Mouse (Mus musculus) heart, embryonic 16.5 days (tissue): ENCODE measurements around the gene Mtss1l. TPM values are rescaled to one million over a fixed set of nuclear protein-coding genes. Genes with fewer than 3 reads are reported as not detected.
A peak's percentile ranks its signal among the peaks of the same experiment; 100 is the strongest.

Experiments used
- ATAC-seq: fragments of 200-750 bp; cut with Nextera tagmentation; replicated peaks from 2 replicates; pipeline ENCODE4 v1.8.0; 2017; ENCODE audit warnings: moderate number of reproducible peaks; ENCODE audit not compliant: insufficient read depth, low FRiP score; ENCODE audit errors: extremely low read depth
- H3K27ac ChIP-seq: fragments of 300-500 bp; sonication (generic); 2 replicates; pipeline ENCODE4 v1.5.1; 2014; ENCODE audit warnings: mild to moderate bottlenecking, low read length, control low read depth, moderate library complexity
- H3K27me3 ChIP-seq: fragments of 300-500 bp; sonication (generic); 2 replicates; pipeline ENCODE4 v1.6.1; 2014; ENCODE audit warnings: low read length, mixed read lengths; ENCODE audit not compliant: control insufficient read depth, insufficient read depth
- H3K36me3 ChIP-seq: fragments of 300-500 bp; sonication (generic); 2 replicates; pipeline ENCODE4 v1.6.1; 2014; ENCODE audit not compliant: control insufficient read depth, insufficient read depth
- H3K4me1 ChIP-seq: fragments of 300-500 bp; sonication (generic); 2 replicates; pipeline ENCODE4 v1.6.1; 2014; ENCODE audit warnings: low read length, mixed read lengths; ENCODE audit not compliant: control insufficient read depth, insufficient read depth
- H3K4me2 ChIP-seq: fragments of 300-500 bp; sonication (generic); 2 replicates; pipeline ENCODE4 v1.6.1; 2014; ENCODE audit warnings: low read depth, mild to moderate bottlenecking, control low read depth, low read length
- H3K4me3 ChIP-seq: fragments of 300-500 bp; sonication (generic); 2 replicates; pipeline ENCODE4 v1.5.1; 2014; ENCODE audit warnings: mild to moderate bottlenecking, control low read depth, low read length
- H3K9ac ChIP-seq: fragments of 300-500 bp; sonication (generic); 2 replicates; pipeline ENCODE4 v1.6.1; 2014; ENCODE audit warnings: low read length, control low read depth
- H3K9me3 ChIP-seq: fragments of 300-500 bp; sonication (generic); replicated peaks from 2 replicates; pipeline ENCODE4 v1.6.1; 2016; ENCODE audit warnings: low read length; ENCODE audit not compliant: control insufficient read depth
- WGBS: fragments of 180-500 bp; shearing (Covaris S2); extraction: QIAGEN DNeasy Blood & Tissue Kit; methylation state at CpG from one replicate; pipeline ENCODE4 v1.1.7; 2014; 5-methylcytosine and 5-hydroxymethylcytosine counted together
- polyA plus RNA-seq: library from polyadenylated mRNA; unstranded; fragments of >200 nt; fragmentation: Nextera tagmentation; extraction: Ambion mirVana; gene quantifications from 2 replicates; pipeline ENCODE4 v1.2.1, GENCODE M21; 2015

The Mtss1l gene
- polyA plus RNA-seq, 1 experiment from 2014 or later, result 4.5 TPM

GRCm38 (mm10) chr8:110694226-110694625 is 27.1 kb upstream of the Mtss1l start:
- no peaks in the 10 kb centered on the region for H3K9me3 ChIP-seq
- H3K4me3 ChIP-seq, result no peak overlapping the region
- ATAC-seq, result no peak
- peaks cover 13% of the 10 kb centered on the region for H3K4me1 ChIP-seq
- 66% methylated on average over 5 of the region's 5 CpGs for WGBS
- H3K4me2 ChIP-seq, result no peak overlapping the region
- H3K27me3 ChIP-seq, result no peaks in the 10 kb centered on the region
- no peak overlapping the region for H3K9ac ChIP-seq
- no peaks in the 10 kb centered on the region for H3K36me3 ChIP-seq
- no peak overlapping the region for H3K27ac ChIP-seq

GRCm38 (mm10) chr8:110694826-110695225 is 26.4 kb upstream of the Mtss1l start:
- no peaks in the 10 kb centered on the region for H3K27me3 ChIP-seq
- ATAC-seq, result no peak
- H3K27ac ChIP-seq, result no peak overlapping the region
- H3K9ac ChIP-seq, result no peak overlapping the region
- no peaks in the 10 kb centered on the region for H3K9me3 ChIP-seq
- no peak overlapping the region for H3K4me3 ChIP-seq
- peaks cover 11% of the 10 kb centered on the region for H3K4me1 ChIP-seq
- H3K4me2 ChIP-seq, result no peak overlapping the region
- WGBS, result 69% methylated on average over 4 of the region's 4 CpGs
- no peaks in the 10 kb centered on the region for H3K36me3 ChIP-seq

DNA sequence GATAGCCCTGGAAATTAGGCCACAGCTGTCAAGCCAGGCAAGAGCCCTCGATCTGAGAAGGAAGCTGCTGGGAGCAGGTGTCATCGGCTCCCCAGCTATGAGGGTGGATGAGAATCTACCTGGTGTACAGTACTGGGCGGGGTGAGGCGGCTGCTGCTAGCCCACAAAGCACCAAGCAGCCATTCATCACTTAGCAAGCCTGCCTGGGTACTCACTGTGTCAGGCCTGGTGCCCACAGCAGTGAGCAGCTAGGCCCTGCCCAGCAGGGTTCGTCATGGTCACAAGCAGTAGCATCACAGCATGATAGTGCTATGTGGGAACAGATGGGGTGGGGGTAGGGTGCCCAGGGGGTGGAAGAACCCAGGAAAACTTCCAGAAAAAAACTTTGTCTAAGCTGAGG is 25.8 kb upstream of the Mtss1l start:
- WGBS, result 88% methylated on average over 5 of the region's 5 CpGs
- no peak overlapping the region for H3K4me2 ChIP-seq
- H3K36me3 ChIP-seq, result no peaks in the 10 kb centered on the region
- H3K9ac ChIP-seq, result no peak overlapping the region
- no peaks in the 10 kb centered on the region for H3K9me3 ChIP-seq
- ATAC-seq, result 0 out of 2 replicates have a peak, but pooled peaks have one; percentile 24
- H3K4me1 ChIP-seq, result peaks cover 11% of the 10 kb centered on the region
- H3K27me3 ChIP-seq, result no peaks in the 10 kb centered on the region
- H3K4me3 ChIP-seq, result no peak overlapping the region
- no peak overlapping the region for H3K27ac ChIP-seq

GRCm38 (mm10) chr8:110696051-110696450 is 25.2 kb upstream of the Mtss1l start:
- Histone ChIP-seq H3K9ac (no peak overlapping the region), H3K27me3 (no peaks in the 10 kb centered on the region), H3K4me1 (peaks cover 11% of the 10 kb centered on the region), H3K27ac (peak overlapping the region; percentile 28; the same call in 1 of the 2 replicates), H3K36me3 (no peaks in the 10 kb centered on the region), H3K4me2 (no peak overlapping the region), H3K9me3 (no peaks in the 10 kb centered on the region), H3K4me3 (no peak overlapping the region)
- ATAC-seq, result no peak
- WGBS, result 78% methylated on average over 4 of the region's 4 CpGs

DNA sequence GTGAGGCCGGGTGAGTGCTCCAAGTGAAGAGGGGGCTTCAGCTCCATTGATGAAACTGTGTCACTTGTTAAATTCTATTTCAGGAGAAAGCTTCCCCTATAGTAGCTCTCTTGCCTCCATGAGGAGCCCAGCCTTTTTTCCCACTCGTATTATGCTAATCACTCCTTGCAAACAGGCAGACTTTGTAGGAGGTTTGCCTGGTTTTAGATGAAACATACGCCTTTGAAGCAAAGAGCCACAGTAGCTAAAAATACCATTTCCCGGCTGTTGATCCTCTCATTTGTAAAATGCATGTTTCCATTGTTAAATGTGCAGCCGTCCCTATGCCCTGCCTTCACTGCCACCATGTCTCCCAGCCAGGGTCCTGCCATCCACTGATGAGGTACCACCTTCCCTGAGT is 23.7 kb upstream of the Mtss1l start:
- WGBS, result 88% methylated on average over 5 of the region's 5 CpGs
- H3K4me1 ChIP-seq, result peaks cover 11% of the 10 kb centered on the region

DNA sequence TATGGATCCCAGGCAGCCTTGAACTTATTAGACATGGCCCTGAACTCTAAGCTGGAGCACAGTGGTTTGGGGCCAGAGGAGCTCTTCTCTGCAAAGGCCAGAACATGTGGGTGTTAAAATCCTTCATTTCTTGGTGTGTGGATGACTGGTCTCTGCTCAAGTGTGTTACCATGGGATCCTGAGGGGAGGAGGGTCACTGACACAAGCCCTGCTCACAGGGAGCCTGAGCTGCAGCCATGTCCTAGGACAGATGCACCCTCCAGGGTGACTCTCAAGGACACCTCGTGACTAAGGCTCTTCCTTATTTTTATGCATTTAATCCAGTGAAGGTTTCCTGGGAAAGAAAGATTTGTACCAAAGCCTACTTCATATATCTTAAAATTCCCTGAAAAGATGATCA is 23.2 kb upstream of the Mtss1l start:
- Histone ChIP-seq H3K9me3 (no peaks in the 10 kb centered on the region), H3K27me3 (no peaks in the 10 kb centered on the region), H3K36me3 (no peaks in the 10 kb centered on the region), H3K27ac (no peak overlapping the region), H3K9ac (no peak overlapping the region), H3K4me3 (no peak overlapping the region), H3K4me1 (peaks cover 14% of the 10 kb centered on the region), H3K4me2 (no peak overlapping the region)
- no peak for ATAC-seq
- WGBS, result 70% methylated on average over 1 of the region's 1 CpGs

More for the DNA sequence above, 23.7 kb upstream of the Mtss1l start:
- Histone ChIP-seq H3K9ac (no peak overlapping the region), H3K27ac (no peak overlapping the region), H3K4me2 (no peak overlapping the region), H3K9me3 (no peaks in the 10 kb centered on the region), H3K4me3 (no peak overlapping the region), H3K27me3 (no peaks in the 10 kb centered on the region), H3K36me3 (no peaks in the 10 kb centered on the region)
- no peak for ATAC-seq

- ATAC-seq, result no peak
- Histone ChIP-seq H3K4me2 (no peak overlapping the region), H3K9me3 (no peaks in the 10 kb centered on the region), H3K9ac (no peak overlapping the region), H3K27ac (no peak overlapping the region), H3K27me3 (no peaks in the 10 kb centered on the region), H3K36me3 (no peaks in the 10 kb centered on the region), H3K4me1 (peaks cover 27% of the 10 kb centered on the region), H3K4me3 (no peak overlapping the region)
- WGBS, result 82% methylated on average over 7 of the region's 7 CpGs
Observed at GRCm38 (mm10) chr8:110699501-110699900, 21.8 kb upstream of the Mtss1l start.

DNA sequence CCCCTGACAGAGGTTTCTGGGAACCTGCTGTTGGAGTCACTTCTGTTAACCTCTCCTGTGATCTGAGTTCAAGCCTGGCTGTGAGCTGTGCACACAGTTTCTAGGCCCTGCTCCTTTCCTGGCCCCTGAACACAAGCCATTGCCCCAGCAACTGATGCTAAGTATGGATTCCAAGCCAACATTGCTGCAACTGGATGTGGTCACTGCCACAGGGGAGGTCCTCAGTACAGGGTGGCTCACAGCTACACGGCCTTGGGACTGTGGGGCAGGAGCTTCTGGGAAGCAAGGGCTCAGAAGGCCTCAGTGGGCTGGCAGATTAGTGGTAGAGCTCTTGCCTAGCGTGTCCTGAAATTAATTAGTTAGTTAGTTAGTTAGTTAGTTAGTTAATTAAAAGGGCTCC is 20.7 kb upstream of the Mtss1l start:
- H3K4me2 ChIP-seq, result no peak overlapping the region
- no peak overlapping the region for H3K9ac ChIP-seq
- ATAC-seq, result no peak
- no peak overlapping the region for H3K27ac ChIP-seq
- H3K4me3 ChIP-seq, result no peak overlapping the region
- H3K4me1 ChIP-seq, result peaks cover 31% of the 10 kb centered on the region
- 80% methylated on average over 2 of the region's 2 CpGs for WGBS
- no peaks in the 10 kb centered on the region for H3K36me3 ChIP-seq
- H3K9me3 ChIP-seq, result no peaks in the 10 kb centered on the region
- no peaks in the 10 kb centered on the region for H3K27me3 ChIP-seq

- no peak overlapping the region; the same call in 1 of the 2 replicates for H3K9ac ChIP-seq
- H3K27ac ChIP-seq, result peak overlapping the region; percentile 67
- no peaks in the 10 kb centered on the region for H3K36me3 ChIP-seq
- H3K27me3 ChIP-seq, result no peaks in the 10 kb centered on the region
- no peaks in the 10 kb centered on the region for H3K9me3 ChIP-seq
- 51% methylated on average over 9 of the region's 9 CpGs for WGBS
- H3K4me3 ChIP-seq, result no peak overlapping the region
- H3K4me2 ChIP-seq, result no peak overlapping the region
- peaks cover 34% of the 10 kb centered on the region for H3K4me1 ChIP-seq
- ATAC-seq, result peak; percentile 29; the same call in 1 of the 2 replicates
Observed at GRCm38 (mm10) chr8:110702636-110703459, 18.4 kb upstream of the Mtss1l start.
